Mouse (Mus musculus): ENCODE measurements at regions not wholly inside any gene's neighbourhood (a gene's known extent, or its start where the extent isn't known, plus 50 kb on each side); places are given as distances from the start of the nearest gene placed in this dataset.

DNA sequence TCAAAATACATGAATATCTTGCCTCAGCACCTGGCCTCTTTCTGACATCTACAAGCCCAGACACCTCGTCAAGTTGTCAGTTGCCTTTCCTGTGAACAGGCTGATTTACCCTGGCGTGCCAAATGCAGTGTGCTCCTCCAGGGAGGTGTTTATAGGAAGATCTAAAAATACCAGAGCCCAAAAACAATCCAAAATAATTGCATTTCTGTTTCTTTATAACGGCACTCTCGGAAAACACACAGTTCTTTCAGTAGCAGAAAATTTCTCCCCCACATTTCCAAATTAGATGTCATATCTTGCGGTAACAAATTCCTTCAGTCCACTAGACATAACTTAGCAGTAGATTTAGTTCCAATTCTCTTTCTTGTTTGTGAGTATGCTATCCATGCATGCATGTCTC, 580.8 kb upstream of the Tbl1xr1 start:
- no peak for ATAC-seq (replicated peaks; ENCODE audit: low FRiP score, poor library complexity, severe bottlenecking)

DNA sequence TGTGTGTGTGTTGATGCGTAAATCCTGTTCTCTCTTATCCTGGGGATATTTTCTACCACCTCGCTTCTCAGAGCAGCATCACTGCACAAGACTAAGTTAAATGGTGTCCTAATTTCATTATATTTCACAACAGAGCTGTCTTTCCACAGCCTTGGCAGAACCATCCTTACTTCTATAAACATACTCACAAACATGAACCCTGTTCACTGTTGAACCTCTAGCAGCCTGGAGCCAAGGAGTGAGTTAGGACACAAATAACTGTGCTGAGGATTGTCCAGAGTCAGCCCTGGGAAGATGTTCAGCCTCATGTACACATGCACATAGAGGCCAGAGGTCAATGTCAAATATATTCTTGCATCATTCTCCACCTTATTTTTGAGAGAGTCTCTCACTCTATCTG, 580.3 kb upstream of the Tbl1xr1 start:
- ATAC-seq (replicated peaks; ENCODE audit: low FRiP score, poor library complexity, severe bottlenecking): no peak

DNA sequence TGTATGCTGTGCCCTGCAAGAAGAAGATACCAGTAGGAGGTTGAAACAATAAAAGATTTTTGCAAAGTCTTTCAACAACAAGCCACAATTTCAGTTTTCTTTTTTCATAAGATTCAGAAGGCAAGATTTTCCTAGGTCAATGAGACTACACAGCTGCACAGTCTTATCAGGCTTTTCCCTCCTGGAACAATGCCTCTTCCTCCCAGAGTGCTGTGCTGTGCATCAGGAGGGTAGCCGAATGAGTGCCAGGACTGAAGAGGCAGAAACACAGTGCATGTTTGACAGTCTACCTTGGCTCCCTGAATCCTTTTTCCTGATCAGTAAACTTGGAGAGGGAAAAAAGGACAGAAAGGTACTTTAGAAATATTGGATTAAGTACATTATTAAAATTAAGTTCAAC, 579.4 kb upstream of the Tbl1xr1 start:
- ATAC-seq (replicated peaks; ENCODE audit: low FRiP score, poor library complexity, severe bottlenecking): no peak

DNA sequence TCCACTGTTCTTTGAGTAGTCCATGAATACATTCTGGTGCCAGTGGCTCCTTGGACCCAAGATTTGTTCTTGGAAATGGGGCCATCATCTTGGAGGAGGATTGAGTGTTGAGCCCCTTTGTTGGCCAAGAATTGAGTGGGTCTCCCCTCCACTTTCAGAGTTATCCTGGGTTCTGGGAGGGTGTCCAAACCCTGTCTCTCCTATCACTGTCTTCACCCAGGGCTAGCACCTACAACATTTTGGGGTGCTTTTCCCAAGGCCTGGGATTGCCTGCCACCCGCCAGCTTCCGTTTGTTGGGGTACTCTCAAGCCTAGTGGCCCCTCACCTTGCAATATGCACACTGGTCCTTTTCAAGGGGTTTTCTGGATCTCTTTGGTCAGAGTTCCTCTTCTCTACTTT, 568.8 kb upstream of the Tbl1xr1 start:
- ATAC-seq (replicated peaks; ENCODE audit: low FRiP score, poor library complexity, severe bottlenecking): no peak

DNA sequence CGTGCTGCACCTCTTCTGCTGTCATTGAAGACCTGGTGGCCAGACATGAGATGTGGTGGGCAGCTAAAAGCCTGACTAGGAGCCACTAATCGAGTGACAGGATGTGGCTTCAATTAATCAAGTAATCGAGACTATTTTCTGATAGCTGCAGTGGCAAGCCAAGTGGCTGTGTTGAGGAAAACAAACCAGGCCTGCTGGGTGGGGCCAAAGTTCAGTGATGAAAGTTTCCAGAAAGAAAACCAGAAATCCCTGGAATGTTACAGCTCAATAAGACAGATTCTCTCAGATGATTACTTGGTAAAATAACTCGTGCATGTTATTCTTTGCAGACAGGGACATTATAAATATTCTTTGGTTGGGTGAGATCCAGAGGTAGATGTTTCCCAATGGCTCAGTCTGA, 564.4 kb upstream of the Tbl1xr1 start:
- no peak for ATAC-seq (replicated peaks; ENCODE audit: low FRiP score, poor library complexity, severe bottlenecking)

DNA sequence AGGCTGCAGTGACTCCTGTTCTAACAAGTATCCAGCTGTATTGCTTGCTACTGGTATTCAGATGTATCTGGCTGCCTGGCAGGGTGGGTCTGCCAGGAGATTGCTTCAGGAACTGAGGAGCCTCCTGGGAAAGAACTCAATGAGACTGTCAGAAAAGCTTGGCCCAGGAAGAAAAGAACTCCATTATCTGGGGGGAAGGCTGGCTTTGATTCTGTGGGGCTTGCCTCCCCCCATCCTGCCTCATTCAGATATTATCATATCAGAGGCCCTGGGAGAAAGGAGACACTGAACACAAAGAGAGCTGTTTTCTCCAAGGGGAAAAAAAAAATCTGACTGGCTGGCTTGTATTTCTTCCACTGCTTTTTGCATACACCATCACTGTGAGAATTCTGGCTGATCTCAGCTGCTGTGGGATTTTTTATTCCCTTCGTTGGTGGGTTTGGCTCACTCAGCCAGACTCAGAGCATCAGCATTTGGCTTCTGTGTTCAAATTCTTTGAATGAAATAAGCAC, 552.0 kb upstream of the Tbl1xr1 start:
- no peak for ATAC-seq (replicated peaks; ENCODE audit: low FRiP score, poor library complexity, severe bottlenecking)

DNA sequence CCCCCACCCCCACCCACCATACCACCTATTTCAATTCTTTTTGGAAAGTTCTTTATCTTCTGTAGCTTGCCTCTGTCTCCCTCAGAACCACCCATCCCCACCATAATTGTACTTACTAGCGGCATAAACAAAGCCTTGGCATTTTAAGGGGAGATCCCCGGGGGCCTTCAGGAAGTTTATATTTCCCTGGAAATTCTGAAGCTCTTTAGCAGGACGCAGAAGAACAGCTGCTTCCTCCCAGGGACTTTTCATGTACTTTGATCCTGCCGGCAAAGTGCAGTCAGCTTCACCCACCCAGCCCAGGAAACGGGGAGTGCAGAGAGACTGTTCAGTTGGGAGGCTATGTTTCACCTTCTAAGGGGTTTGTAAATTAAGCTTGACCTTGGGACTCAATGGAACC, 545.6 kb upstream of the Tbl1xr1 start:
- ATAC-seq (replicated peaks; ENCODE audit: low FRiP score, poor library complexity, severe bottlenecking): no peak

DNA sequence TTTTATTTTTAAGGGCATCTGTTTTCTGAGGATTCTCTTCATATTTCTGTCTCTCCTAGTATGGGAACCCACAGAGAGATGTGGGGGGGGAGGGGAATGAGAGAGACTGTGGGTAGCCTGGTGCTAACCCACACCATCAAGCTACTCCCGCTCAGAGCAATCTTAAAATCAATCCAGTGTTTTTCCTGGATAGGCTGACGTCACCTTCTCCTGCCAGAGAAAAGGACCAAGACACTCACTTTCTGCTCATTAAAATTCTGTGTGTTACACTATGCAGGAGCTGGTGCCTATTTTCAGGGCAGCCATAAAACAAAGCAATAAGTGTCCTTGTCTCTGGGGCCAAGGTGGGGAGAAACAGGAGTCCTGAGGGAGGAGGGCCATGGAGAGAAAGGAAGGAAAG, 537.3 kb upstream of the Tbl1xr1 start:
- no peak for ATAC-seq (replicated peaks; ENCODE audit: low FRiP score, poor library complexity, severe bottlenecking)

DNA sequence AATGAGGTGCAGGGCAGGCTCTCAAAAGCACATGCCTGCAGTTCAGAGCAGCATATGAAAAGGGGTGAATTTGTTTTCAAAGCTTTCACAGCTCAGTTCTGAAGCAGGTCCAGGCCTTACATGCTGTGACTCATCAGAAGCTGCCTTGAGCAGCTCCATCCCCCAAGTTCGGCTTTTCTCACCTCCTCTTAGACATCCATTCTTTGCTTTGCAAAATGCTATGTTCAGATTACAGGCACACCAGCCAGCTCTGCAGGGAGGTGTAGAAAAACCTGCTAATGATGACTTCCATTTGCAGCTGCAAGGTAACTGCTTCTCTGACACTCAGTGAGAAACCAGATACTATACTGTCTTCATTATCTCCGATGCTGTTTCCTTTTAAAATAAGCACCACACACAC, 532.0 kb upstream of the Tbl1xr1 start:
- ATAC-seq (replicated peaks; ENCODE audit: low FRiP score, poor library complexity, severe bottlenecking): no peak

DNA sequence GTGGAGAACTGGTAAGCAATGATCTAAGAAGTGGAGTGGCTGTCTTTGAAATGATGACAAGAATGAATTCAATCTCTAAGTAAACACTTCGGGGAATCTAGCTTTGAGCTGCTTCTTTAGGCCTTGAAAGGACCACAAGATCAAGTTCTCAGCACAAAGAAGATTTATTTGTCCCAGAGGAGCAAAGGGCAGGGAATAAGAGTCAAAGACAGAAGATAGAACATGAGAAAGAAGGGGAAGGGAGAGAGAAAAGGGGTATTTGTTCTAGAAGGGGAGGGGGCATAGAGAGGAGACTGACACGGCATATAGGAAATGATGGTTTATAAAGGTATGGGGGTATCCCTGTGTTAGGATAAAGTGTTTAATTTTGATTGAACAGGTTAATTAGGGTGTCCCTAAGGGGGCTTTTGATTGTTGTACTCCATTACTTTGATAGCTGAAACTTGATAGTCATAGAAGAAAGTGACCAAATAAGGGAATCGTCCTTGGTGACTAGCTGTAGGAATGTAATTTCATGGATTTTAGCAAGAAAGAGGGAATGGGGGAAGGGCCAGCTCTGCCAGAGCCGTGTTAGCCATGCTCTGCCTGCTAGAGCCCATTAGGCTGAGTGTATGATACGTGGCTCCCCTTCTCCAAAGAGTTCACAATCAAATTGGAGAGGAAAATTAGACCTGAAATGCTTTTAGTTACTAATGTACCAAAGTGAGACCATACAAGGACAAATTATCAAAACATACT, 531.1 kb upstream of the Tbl1xr1 start:
- no peak for ATAC-seq (replicated peaks; ENCODE audit: low FRiP score, poor library complexity, severe bottlenecking)

DNA sequence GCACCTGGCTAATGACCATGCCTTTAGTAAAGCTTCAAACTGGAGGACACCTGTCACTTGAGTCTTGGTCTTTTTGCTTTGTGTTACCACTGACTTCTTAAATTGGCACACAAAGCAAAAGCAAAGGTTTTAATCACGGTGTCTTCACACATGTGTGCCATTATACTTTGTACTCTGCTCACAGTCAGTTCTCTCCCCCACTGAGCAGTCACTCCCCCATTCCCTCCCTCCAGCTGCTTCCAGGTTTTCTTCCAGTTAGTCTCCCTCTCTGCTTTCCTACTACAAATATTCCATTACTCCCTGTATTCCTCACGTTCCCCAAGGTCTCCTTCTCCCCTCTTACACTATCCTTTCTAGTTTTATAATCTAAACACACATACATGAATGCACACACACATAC, 530.0 kb upstream of the Tbl1xr1 start:
- ATAC-seq (replicated peaks; ENCODE audit: low FRiP score, poor library complexity, severe bottlenecking): no peak

DNA sequence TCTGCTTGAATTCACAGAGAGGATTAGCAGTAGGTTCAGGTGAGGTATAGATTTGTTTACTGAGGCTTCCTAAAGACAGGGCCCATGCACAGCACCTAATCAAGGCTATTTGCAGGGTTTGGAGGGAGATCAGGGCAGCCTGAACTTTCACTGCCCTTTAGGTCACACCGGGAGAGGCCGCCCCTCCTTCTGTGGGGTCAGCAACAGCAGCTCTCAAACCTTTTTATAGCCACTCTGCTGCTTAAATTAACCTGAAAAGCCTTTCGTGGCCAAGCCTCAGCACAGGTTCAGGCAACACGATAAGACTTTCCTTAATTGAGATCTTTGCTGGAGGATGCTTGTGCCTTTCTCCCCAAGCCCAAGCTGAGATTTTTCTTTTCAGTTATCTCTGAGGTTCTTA, 526.8 kb upstream of the Tbl1xr1 start:
- ATAC-seq (replicated peaks; ENCODE audit: low FRiP score, poor library complexity, severe bottlenecking): no peak

DNA sequence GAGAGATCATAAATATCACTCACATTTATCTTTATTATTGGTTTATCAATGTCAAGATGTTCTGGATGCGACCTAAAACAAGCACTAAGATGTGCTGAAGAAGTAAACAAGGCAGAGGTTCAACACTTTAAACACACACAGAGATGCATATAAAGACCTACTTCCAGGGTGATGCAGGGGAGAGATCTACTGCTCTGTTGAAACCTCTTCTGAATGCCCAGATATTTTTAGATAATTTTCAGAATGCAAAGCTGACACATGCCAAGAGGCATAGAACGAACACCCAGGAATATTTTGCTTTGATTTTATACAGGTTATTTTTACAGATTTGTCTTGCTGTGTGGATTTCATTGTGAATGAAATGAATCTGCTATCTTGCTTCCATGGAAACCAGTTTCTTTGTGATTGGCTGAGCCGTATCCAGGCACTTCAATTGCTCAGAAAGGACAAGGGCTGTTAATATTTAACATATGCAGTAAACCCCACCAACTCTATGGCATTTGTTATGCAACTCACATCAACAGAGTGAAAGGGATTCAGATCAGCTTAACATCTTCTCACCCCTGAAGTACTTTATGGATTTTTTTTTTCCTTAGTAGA, 523.2 kb upstream of the Tbl1xr1 start:
- ATAC-seq (replicated peaks; ENCODE audit: low FRiP score, poor library complexity, severe bottlenecking): no peak

DNA sequence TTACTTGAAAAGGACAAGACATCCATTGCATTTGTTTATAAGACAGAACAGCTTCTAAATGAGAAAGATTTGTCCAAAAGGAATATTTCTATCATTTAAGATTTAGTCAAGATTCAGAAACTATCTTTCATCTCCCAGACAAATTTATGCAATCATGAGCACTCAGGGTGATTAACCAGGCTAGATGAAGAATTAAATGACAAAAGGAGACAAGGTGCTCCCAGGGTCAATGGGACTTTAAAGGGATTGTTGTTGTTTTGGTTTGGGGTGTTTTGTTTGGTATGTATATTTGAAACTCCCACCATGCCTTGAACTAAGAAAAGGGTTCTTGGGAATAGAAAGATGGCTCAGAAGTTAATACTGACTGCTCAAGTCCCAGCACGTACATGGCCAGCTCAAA, 522.6 kb upstream of the Tbl1xr1 start:
- no peak for ATAC-seq (replicated peaks; ENCODE audit: low FRiP score, poor library complexity, severe bottlenecking)

DNA sequence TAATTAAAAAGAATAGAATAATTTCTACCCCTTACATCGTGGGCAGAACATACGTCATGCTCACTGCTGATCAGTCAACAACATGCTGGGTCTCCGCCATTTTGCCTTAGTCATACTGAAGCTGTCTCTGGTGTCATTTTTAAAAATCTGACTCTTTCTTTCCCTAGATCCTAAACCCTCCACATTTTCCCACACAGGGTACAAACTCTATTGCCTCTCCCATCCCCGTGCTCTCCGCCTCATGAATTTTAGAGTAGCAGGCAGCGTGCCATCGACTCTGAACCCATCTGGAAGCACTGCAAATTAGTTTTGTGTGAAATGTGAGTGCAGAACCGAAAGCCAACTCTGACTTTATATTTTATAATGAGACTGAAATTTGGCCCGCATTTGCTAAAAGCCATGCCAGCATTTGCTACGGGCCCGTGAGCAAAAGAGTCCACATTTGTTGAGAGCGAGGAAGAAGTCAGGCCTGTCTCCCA, 518.5 kb upstream of the Tbl1xr1 start:
- no peak for ATAC-seq (replicated peaks; ENCODE audit: low FRiP score, poor library complexity, severe bottlenecking)

DNA sequence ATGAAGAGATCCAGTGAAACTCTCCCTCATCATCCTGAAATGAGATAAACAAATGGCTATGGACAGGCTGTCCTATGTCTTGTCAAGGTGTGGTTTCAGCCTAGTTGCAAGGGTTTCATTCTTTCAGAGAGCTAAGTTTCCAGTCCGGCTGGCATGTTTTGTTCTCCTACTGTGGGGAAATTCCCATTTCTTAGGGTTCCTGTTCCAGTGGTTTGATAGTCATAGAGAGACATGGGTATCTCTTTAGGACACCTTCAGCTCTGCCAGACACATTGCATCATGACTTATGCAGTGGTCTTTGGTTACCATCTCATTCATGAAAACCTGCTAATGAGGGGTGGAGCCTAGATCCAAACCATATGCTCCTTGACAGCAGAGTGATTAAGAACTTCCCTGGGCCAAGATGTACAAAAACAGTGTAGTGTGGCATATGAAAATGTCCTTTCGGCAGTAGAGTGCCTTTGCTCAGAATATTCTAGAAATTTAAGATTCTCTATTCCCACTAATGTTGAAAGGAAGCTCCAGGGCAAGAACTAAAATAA, 513.6 kb upstream of the Tbl1xr1 start:
- ATAC-seq (replicated peaks; ENCODE audit: low FRiP score, poor library complexity, severe bottlenecking): no peak

DNA sequence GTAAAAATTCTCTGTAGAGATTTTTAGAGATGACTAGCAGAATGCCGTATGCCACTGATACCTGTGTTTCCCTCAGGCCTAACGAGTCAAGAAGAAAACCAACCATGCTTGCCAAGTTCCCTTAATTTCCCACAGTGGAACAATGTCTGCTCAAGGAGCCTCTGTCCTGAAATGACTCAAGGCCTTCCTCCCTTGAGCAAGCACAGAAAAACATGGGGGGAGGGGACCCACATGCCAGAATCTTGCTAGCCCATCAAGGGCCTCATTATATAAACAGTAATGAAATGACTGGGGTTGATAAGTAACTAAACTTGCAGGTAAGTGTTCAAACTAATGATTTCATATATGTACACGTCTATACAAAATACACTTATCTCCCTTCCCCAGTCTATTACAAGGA, 513.0 kb upstream of the Tbl1xr1 start:
- ATAC-seq (replicated peaks; ENCODE audit: low FRiP score, poor library complexity, severe bottlenecking): no peak

DNA sequence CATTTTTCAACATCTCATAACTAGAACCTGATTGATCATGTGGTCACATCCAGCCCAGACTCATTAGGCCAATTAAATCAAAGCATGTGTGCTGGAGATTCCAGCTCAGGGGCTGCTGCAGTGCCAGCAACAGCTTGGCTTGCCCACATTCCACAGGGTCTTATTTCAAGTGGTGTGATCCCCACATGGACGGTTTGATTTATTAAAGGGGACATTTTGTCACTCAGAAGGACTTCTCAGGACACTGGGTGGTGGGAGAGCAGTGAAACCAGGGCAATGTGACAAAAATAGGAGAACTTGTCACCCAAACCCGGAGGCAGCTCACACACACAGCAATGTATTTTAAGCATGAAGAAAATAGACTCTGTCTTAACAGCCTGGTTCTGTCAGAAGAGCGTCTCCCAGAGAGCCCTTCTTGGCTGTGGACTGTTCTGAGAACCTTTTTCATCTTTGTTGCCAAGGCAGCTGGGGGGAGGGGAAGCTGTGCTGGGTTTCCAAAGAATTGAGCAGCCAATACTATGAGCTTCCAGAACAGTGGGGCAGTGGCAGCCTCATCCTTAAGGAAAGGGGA, 512.2 kb upstream of the Tbl1xr1 start:
- no peak for ATAC-seq (replicated peaks; ENCODE audit: low FRiP score, poor library complexity, severe bottlenecking)

DNA sequence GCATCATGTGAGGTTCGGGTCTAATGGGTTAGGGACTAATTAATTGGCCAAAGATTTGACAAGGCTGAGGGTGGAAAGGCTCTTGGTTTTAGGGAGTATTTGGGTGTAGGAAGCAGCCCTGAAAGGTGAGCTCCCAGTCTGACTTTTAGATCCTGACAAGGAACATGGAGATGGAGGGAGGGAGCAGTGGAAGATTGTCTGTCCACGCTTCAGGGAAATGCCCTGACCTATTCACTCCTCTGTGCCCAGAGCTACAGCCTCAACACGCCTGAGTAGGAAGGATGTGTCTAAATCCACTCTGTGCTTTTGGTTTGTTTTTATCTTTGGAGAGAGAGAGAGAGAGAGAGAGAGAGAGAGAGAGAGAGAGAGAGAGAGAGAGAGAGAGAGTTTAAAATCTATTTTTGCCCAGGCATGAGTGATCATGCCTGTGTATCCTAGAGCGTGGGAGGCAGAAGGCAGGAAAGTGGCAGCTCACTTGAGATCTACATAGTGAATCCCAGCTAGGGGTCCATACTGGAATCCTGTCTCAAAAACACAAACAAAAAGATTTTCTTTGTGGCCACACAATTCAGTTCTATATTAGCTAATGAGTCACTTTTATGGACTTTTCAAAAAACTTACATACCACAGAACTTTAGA, 511.5 kb upstream of the Tbl1xr1 start:
- ATAC-seq (replicated peaks; ENCODE audit: low FRiP score, poor library complexity, severe bottlenecking): no peak

DNA sequence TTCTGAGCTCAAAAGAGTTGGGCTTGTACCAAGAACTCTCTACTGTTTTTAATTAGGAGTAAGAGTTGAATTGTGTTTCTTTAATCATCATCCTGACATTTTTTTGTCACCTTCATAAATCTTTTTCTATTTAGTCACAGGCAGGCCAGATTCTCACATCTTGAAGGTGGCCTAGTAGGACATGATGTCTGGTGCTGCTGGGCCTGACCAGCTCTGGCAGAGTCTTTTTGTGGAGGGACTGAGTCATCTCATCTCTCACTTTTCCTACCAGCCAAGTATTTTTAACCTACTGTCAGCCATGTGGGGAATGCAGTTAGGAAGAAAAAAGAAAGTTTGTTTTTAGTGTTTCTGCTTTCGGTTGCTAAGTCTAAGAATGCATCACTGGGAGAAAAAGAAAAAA, 506.7 kb upstream of the Tbl1xr1 start:
- no peak for ATAC-seq (replicated peaks; ENCODE audit: low FRiP score, poor library complexity, severe bottlenecking)

DNA sequence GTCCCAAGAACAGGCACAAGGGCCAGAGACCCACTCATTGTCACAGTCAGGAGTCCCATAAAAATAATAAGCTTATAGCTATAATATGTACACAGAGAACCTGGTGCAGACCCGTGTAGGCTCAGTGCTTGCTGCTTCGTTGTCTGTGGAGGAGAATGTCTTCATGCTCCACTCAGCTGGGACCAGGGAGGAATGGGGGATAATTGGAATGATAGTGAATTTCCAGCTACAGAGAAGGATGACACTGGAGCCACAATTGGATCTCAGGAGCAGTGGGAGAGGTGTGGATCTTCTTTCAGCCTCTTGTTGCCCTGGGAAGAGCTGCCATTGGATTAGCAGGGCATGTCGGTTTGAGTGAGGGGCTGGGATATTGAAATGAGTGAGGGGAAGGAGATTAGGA, 497.8 kb upstream of the Tbl1xr1 start:
- ATAC-seq (replicated peaks; ENCODE audit: low FRiP score, poor library complexity, severe bottlenecking): no peak

All from erythroblast, adult 5-6 weeks (primary cell).